Mouse (Mus musculus) C2C12 (cell line): ENCODE measurements around the gene Rap1gap2. TPM values are rescaled to one million over a fixed set of nuclear protein-coding genes. Genes with fewer than 3 reads are reported as not detected.

ENCODE experiments used
- H3K27me3 ChIP-seq: one replicate; pipeline ENCODE4 v1.6.1; 2011; ENCODE audit not compliant: control insufficient read depth, insufficient read depth, insufficient read length
- H3K36me3 ChIP-seq: one replicate; pipeline ENCODE4 v1.6.1; 2011; ENCODE audit not compliant: control insufficient read depth, insufficient read depth
- H3K4me3 ChIP-seq: one replicate; pipeline ENCODE4 v1.5.1; 2011; ENCODE audit warnings: mild to moderate bottlenecking, control low read depth; ENCODE audit not compliant: poor library complexity, insufficient read depth, severe bottlenecking
- H3K79me2 ChIP-seq: one replicate; pipeline ENCODE4 v1.6.1; 2011; ENCODE audit not compliant: control insufficient read depth, insufficient read depth
- H3K79me3 ChIP-seq: one replicate; pipeline ENCODE4 v1.6.1; 2011; ENCODE audit warnings: low read depth, control low read depth
- H3ac ChIP-seq: one replicate; pipeline ENCODE3; 2011; ENCODE audit warnings: low read depth; ENCODE audit not compliant: control insufficient read depth, insufficient read length
- CEBPB ChIP-seq: IDR thresholded peaks from one replicate; pipeline ENCODE4 v1.6.1; 2011; ENCODE audit warnings: low read depth, mild to moderate bottlenecking, control low read depth, moderate library complexity
- CTCF ChIP-seq: IDR thresholded peaks from one replicate; pipeline ENCODE4 v1.5.1; 2011; ENCODE audit not compliant: control insufficient read depth, insufficient read depth, insufficient read length
- FOSL1 ChIP-seq: IDR thresholded peaks from one replicate; pipeline ENCODE4 v1.8.0; 2011; ENCODE audit warnings: mild to moderate bottlenecking, low read length; ENCODE audit not compliant: poor library complexity, insufficient read depth, severe bottlenecking
- MAX ChIP-seq: IDR thresholded peaks from one replicate; pipeline ENCODE4 v1.6.1; 2011; ENCODE audit warnings: mild to moderate bottlenecking, control low read depth
- MYOD1 ChIP-seq: IDR thresholded peaks from one replicate; pipeline ENCODE4 v1.6.1; 2011; ENCODE audit warnings: low read depth; ENCODE audit not compliant: control insufficient read depth, insufficient read length
- MYOG ChIP-seq: IDR thresholded peaks from one replicate; pipeline ENCODE4 v1.6.1; 2011; ENCODE audit not compliant: control insufficient read depth, insufficient read length; ENCODE audit errors: extremely low read depth
- USF1 ChIP-seq: IDR thresholded peaks from one replicate; pipeline ENCODE4 v1.6.1; 2011; ENCODE audit warnings: low read depth, mild to moderate bottlenecking, control low read depth, moderate library complexity
- polyA plus RNA-seq: library from polyadenylated mRNA; unstranded; fragments of >200 nt; fragmentation: generic; extraction: Trizol; gene quantifications from one replicate; pipeline ENCODE4 v1.2.1, GENCODE M21; 2012; ENCODE audit warnings: missing spikeins

The Rap1gap2 gene
- polyA plus RNA-seq, 1 experiment = 1.4 TPM

DNA sequence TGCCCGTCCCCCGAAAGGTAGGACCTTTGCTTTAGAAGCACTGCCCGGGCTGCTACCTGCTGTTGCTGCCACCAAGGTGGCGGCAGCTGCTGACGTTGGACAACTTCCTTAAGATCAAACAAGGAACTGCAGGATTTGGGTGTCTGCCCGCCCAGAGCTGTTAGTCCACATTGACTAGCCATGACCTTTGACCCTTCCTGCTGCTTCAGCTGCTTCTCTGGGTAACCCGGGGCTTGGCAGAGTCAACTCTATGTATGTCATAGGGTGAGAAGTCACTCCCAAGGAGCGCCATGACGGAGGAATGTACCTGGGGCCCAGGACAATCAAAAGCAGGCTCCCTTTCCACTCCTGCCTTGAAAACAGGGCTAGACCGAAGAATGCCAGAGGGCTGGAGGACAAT is 153.5 kb downstream of the Rap1gap2 start:
- Histone ChIP-seq H3K27me3 (no peaks in the 10 kb centered on the region), H3K4me3 (no peak overlapping the region), H3K36me3 (no peaks in the 10 kb centered on the region), H3ac (no peak overlapping the region), H3K79me2 (no peaks in the 10 kb centered on the region), H3K79me3 (no peaks in the 10 kb centered on the region)
- TF ChIP-seq MYOD1 (no peak), MAX (no peak), CEBPB (no peak), FOSL1 (no peak), MYOG (no peak), CTCF (no peak), USF1 (no peak)

DNA sequence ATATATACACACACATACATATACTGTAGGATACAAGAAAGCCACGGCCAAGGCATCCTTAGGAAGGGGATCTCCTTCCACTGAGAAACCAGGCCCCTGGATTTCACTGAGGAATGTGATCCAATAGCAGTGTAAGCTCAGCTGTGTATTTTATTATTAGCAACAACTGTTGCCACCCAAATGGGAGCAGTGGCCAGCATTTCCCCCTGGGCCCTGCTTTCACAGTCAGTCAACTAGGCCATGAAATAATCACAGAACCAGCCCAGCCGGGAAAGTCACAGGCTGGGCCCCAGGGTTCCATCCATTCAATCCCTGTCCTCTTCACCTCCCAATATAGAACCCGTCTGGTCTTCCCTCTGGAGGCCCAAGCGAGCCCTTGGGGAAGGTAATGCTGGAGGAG is 162.2 kb downstream of the Rap1gap2 start:
- H3K27me3 ChIP-seq = no peaks in the 10 kb centered on the region
- no peaks in the 10 kb centered on the region for H3K79me2 ChIP-seq
- H3K79me3 ChIP-seq = no peaks in the 10 kb centered on the region
- no peak overlapping the region for H3ac ChIP-seq
- H3K4me3 ChIP-seq = no peak overlapping the region
- no peaks in the 10 kb centered on the region for H3K36me3 ChIP-seq
- TF ChIP-seq USF1 (no peak), CTCF (no peak), CEBPB (no peak), FOSL1 (no peak), MYOG (no peak), MAX (no peak), MYOD1 (no peak)

DNA sequence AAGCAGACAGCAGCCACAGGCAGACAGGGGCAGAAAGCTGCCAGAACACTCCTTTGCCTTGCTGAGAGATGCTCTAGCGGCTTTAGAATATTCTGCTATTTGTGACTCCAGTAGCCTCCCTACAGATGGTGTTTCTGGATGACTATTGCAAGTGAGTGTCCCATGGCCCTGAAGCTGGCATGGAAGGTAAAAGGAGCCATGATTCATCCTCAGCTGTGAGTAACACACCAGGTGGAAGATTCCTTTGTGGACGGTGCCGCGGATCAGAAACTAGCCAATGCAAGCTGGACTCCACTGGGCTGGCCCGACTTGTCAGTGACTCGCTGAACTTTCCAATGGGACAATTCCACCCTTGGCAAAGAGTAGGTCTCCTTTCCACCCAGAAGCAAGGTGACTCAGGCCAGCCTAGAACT is 162.7 kb downstream of the Rap1gap2 start:
- no peaks in the 10 kb centered on the region for H3K79me3 ChIP-seq
- TF ChIP-seq CEBPB (no peak), CTCF (no peak), MAX (no peak), FOSL1 (no peak), MYOG (no peak), USF1 (no peak), MYOD1 (no peak)
- no peaks in the 10 kb centered on the region for H3K27me3 ChIP-seq
- H3K79me2 ChIP-seq = no peaks in the 10 kb centered on the region
- H3K36me3 ChIP-seq = no peaks in the 10 kb centered on the region
- H3K4me3 ChIP-seq = no peak overlapping the region
- H3ac ChIP-seq = no peak overlapping the region

DNA sequence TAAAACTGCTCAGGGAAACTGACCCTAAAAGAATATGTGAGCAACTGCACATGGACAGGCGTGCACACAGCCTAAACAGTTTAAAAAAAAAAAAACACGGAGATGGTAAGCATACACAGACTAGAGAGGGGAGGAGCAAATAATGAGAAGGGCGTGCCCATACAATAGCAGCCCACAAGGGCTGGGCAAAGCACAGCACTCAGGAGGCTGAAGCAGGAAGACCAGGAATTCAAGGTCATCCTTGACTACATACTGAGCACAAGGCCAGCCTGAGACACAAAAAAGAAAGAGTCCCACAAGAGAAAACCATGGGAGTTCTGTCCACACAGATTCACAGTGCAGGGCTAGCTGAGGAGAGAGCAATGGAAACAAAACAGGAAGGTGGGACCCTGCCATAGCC is 165.1 kb downstream of the Rap1gap2 start:
- Histone ChIP-seq H3K27me3 (no peaks in the 10 kb centered on the region), H3K4me3 (no peak overlapping the region), H3ac (no peak overlapping the region), H3K79me3 (no peaks in the 10 kb centered on the region), H3K36me3 (no peaks in the 10 kb centered on the region), H3K79me2 (no peaks in the 10 kb centered on the region)
- TF ChIP-seq MYOG (no peak), CTCF (no peak), MAX (no peak), CEBPB (no peak), USF1 (no peak), FOSL1 (no peak), MYOD1 (no peak)

DNA sequence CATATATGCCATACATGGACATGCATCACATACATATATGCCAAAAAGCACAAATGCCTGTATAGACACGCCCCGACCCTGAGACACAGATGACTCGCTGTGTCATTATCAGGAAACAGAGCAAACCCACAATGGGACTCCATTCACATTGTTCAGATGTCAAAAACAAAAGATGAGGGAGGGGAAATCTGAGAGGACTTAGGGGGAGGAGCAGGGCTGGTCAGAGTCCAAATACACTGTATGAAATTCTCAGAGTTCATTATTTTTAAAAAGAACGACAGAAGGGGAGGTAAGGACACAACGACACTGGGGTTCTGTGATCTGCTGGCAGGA is 166.8 kb downstream of the Rap1gap2 start:
- no peaks in the 10 kb centered on the region for H3K79me2 ChIP-seq
- no peaks in the 10 kb centered on the region for H3K79me3 ChIP-seq
- no peak overlapping the region for H3K4me3 ChIP-seq
- TF ChIP-seq MYOG = no peak
- TF ChIP-seq CEBPB = no peak
- TF ChIP-seq CTCF = no peak
- no peak for TF ChIP-seq FOSL1
- no peak for TF ChIP-seq USF1
- no peak for TF ChIP-seq MAX
- TF ChIP-seq MYOD1 = no peak
- no peak overlapping the region for H3ac ChIP-seq
- no peaks in the 10 kb centered on the region for H3K36me3 ChIP-seq
- H3K27me3 ChIP-seq = no peaks in the 10 kb centered on the region

DNA sequence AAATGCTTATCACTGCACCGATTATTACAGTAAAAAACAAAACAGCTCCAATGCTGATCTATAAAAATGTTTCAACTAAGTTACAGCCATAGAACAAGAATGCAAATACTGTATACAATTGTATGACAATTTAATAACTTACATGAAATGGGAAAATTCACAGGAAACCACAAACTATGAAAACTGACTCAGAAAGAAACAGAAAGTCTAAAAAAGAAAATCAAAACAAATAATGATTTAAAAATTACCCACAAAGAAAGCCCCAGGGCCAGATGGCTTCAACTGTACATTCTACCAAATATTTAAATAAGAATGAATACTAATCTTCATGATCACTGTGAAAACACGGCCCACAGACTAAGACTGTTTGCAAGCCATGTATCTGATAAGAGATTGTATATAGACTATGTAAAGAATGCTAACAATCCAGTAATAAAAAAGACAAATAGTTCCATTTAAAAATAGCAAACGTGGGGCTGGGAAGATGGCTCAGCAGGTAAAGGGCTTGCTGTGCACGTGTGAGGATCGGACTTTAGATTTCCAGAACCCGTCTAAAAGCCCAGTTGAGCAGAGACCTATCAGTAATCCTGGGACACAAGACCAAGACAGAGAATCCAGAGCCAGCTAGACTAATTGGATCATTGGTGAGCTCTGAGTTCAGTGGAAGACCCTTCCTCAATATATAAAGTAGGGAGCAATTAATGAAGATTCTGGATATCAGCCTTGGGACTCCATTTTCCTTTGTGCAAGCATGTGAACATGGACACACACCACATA is 167.4 kb downstream of the Rap1gap2 start:
- no peaks in the 10 kb centered on the region for H3K79me3 ChIP-seq
- TF ChIP-seq MYOG (no peak), MAX (no peak), CTCF (no peak), USF1 (no peak), CEBPB (no peak), FOSL1 (no peak), MYOD1 (no peak)
- no peaks in the 10 kb centered on the region for H3K79me2 ChIP-seq
- no peaks in the 10 kb centered on the region for H3K27me3 ChIP-seq
- H3K36me3 ChIP-seq = no peaks in the 10 kb centered on the region
- H3K4me3 ChIP-seq = no peak overlapping the region
- H3ac ChIP-seq = no peak overlapping the region
